Mouse (Mus musculus) embryonic fibroblast, embryonic 13.5 days (primary cell): ENCODE measurements around the gene Dctn1. TPM values are rescaled to one million over a fixed set of nuclear protein-coding genes. Genes with fewer than 3 reads are reported as not detected.

Source experiments
- H3K27ac ChIP-seq: 2 replicates; pipeline ENCODE4 v1.5.1; 2012; ENCODE audit warnings: low read length, control low read depth, inconsistent platforms; ENCODE audit not compliant: insufficient read depth
- H3K4me1 ChIP-seq: 2 replicates; pipeline ENCODE4 v1.6.1; 2011; ENCODE audit warnings: low read length; ENCODE audit not compliant: control insufficient read depth, insufficient read depth
- H3K4me3 ChIP-seq: 2 replicates; pipeline ENCODE4 v1.5.1; 2011; ENCODE audit warnings: mild to moderate bottlenecking, control low read depth, low read length; ENCODE audit not compliant: insufficient read depth
- CTCF ChIP-seq: IDR thresholded peaks from 2 replicates; pipeline ENCODE4 v1.5.1; 2011; ENCODE audit warnings: mild to moderate bottlenecking, control low read depth, low read length, moderate library complexity, borderline replicate concordance; ENCODE audit not compliant: insufficient read depth
- POLR2A ChIP-seq: IDR thresholded peaks from 2 replicates; pipeline ENCODE4 v1.6.1; 2011; ENCODE audit warnings: low read depth, mild to moderate bottlenecking, control low read depth, low read length, moderate library complexity
- polyA plus RNA-seq: library from polyadenylated mRNA; stranded (reverse); fragments of >200 nt; gene quantifications from 2 replicates; pipeline ENCODE4 v1.2.4, GENCODE M21; 2011; ENCODE audit warnings: low read depth; ENCODE audit not compliant: missing spikeins, insufficient read length

Gene Dctn1
- 92.5 and 98.8 TPM in 2 replicates for polyA plus RNA-seq

DNA sequence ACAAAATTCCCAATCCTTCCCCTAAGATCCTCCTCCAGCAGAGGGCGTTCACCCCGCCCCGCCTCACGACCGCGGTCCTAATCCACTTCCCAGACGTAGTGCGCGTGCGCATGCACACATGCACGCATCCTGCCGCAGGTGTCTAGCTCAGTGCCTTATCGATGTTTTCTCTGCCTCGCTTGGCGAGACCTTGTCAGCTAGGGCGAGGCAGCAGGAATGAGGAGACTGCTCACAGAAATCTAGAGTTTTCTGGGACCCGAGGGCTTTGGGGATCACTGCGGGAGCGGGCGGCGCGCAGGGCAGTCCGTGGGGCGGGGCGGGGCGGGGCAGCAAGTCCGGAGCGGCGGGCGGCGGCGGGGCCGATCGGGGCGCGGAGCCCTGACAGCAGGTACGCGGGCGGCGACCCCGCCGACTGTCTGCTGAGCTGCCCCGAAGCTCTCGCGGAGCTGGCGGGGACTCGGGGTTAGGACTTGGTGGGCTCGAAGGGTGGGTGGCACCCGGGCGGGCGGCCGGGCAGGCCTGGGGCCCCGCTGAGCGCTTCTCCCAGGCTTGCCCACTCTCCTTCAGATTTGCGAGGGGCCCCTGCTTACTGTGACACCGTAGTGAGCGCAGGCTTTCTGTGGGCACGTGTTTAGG, at the start of gene Dctn1:
TSS of gene Dctn1 (plus strand) at position 314 of the 636 bp plus-strand sequence.
- peak within 1 kb of the TSS; percentile 99 for H3K4me3 ChIP-seq
- H3K27ac ChIP-seq = peak within 1 kb of the TSS; percentile 67
- peak; percentile 58; the same call in 1 of the 2 replicates for TF ChIP-seq POLR2A
- TF ChIP-seq CTCF = peak; percentile 83; the same call in 1 of the 2 replicates
- peaks cover 3% of the 10 kb centered on the region for H3K4me1 ChIP-seq

GRCm38 (mm10) chr6:83116373-83117164, 49.2 kb upstream of the Dctn1 start:
- H3K4me1 ChIP-seq = peaks cover 6% of the 10 kb centered on the region; the same call in 1 of the 2 replicates
- peak; percentile 17; the same call in 1 of the 2 replicates for TF ChIP-seq POLR2A
- no peak for TF ChIP-seq CTCF
- H3K4me3 ChIP-seq = peak overlapping the region; percentile 87
- no peak overlapping the region for H3K27ac ChIP-seq

DNA sequence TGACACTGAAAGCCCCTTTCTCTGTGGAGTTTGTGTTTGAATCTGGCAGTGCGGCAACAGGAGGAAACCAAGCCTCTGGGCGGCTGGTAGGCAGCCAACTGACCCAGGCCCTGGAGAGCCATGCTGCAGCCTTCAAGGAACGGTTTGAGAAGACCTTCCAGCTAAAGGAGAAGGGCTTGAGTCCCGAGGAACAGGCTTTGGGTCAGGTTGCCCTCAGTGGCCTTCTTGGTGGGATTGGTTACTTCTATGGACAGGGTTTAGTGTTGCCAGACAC, 48.6 kb upstream of the Dctn1 start:
- Histone ChIP-seq H3K27ac (no peak overlapping the region), H3K4me3 (no peak overlapping the region), H3K4me1 (peaks cover 6% of the 10 kb centered on the region; the same call in 1 of the 2 replicates)
- TF ChIP-seq POLR2A (no peak), CTCF (no peak)

DNA sequence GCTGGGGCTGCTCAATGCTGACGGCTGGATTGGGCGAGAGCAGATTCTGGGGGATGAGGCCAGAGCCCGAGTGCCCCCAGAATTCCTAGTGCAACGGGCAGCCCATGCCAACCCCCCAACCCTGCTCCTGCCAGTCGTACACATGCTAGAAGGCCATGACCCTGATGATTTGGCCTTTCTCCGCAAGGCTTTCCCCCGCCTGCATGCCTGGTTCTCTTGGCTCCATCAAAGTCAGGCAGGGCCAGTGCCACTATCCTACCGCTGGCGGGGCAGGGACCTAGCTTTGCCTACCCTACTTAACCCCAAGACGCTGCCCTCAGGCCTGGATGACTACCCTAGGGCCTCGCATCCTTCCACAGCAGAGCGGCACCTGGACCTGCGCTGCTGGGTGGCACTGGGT, 48.1 kb upstream of the Dctn1 start:
- peaks cover 6% of the 10 kb centered on the region; the same call in 1 of the 2 replicates for H3K4me1 ChIP-seq
- TF ChIP-seq POLR2A = 0 out of 2 replicates have a peak, but pooled peaks have one; percentile 21
- TF ChIP-seq CTCF = no peak
- no peak overlapping the region for H3K4me3 ChIP-seq
- H3K27ac ChIP-seq = no peak overlapping the region

DNA sequence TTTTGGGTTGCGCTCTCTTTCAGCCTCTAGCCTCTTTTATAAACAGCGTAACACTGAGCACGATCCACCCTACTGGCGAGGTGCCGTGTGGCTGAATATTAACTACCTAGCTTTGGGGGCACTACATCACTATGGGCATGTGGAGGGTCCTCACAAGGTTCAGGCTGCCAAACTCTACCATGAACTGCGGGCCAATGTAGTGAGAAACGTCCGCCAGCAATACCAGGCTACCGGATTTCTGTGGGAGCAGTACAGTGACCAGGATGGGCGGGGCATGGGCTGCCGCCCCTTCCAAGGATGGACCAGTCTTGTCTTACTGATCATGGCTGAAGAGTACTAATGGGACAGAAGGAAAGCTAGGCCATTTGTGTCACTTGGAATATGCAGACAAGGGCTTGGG, 47.4 kb upstream of the Dctn1 start:
- TF ChIP-seq POLR2A (peak; percentile 6; the same call in 1 of the 2 replicates), CTCF (no peak)
- Histone ChIP-seq H3K4me1 (peaks cover 8% of the 10 kb centered on the region; the same call in 1 of the 2 replicates), H3K4me3 (no peak overlapping the region), H3K27ac (no peak overlapping the region)

GRCm38 (mm10) chr6:83118825-83119733, 46.6 kb upstream of the Dctn1 start:
- H3K4me1 ChIP-seq = peaks cover 9% of the 10 kb centered on the region; the same call in 1 of the 2 replicates
- H3K27ac ChIP-seq = no peak overlapping the region
- TF ChIP-seq CTCF (no peak), POLR2A (peak; percentile 24; the same call in 1 of the 2 replicates)
- H3K4me3 ChIP-seq = no peak overlapping the region

DNA sequence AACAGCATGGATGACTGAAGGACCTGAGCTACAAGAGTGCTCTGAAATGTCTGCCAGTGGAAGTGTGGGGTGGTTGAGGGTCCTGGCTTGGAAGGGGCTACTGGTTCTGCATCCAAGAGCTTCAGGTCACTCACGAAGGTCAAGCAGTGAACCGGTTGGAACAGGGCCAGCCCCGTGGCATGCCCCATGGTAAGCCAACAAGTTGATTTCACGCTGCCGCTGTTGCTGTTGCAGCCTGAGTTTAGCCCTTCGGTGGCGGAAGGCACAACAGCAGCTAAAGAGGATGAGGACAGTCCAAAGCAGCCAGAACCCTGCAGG, 46.0 kb upstream of the Dctn1 start:
- Histone ChIP-seq H3K4me1 (peaks cover 10% of the 10 kb centered on the region; the same call in 1 of the 2 replicates), H3K27ac (no peak overlapping the region), H3K4me3 (no peak overlapping the region)
- no peak for TF ChIP-seq CTCF
- TF ChIP-seq POLR2A = no peak

GRCm38 (mm10) chr6:83120930-83121862, 44.5 kb upstream of the Dctn1 start, which contains the start of gene Wbp1:
Wbp1 (minus strand) TSS chr6:83121559.
- Histone ChIP-seq H3K4me3 (peak within 1 kb of the TSS; percentile 95), H3K27ac (peak within 1 kb of the TSS; percentile 76), H3K4me1 (peaks cover 10% of the 10 kb centered on the region; the same call in 1 of the 2 replicates)
- TF ChIP-seq CTCF (no peak), POLR2A (peak; percentile 77)
